Mouse (Mus musculus): ENCODE data around the gene Shc2.

The Shc2 gene

GRCm38 (mm10) chr10:79668771-79669575 is 31.3 kb upstream of the Shc2 start, which contains the start of gene Tpgs1:
Tpgs1 (plus strand) TSS chr10:79669369.
- DNase-seq (ENCODE audit: extremely low read depth, low read depth) = peak; percentile 90

GRCm38 (mm10) chr10:79668076-79668475 is 30.4 kb upstream of the Shc2 start:
- DNase-seq (ENCODE audit: extremely low read depth, low read depth) = no peak

- no peak for DNase-seq (ENCODE audit: extremely low read depth, low read depth)
Observed at GRCm38 (mm10) chr10:79666493-79666892, 28.8 kb upstream of the Shc2 start.

DNA sequence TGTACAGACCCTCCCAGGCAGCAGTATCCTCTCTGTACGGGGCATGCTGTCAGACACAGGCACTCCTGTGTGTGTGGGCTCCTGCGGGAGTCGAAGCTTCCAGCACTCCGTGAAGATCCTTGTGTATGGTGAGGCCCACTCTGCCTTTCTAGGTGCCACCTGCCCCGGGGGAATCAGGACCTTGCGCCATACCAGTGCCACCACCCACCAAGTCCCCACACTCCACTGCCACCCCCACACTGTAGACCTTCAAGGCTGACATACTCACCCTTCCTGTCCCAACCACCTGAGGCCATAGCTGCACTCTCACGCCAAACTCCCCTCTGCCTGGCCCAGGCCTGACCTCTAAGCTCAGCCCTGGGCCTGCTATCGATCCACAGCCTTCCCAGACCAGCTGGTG is 27.3 kb upstream of the Shc2 start:
- no peak for DNase-seq (ENCODE audit: extremely low read depth, low read depth)

DNA sequence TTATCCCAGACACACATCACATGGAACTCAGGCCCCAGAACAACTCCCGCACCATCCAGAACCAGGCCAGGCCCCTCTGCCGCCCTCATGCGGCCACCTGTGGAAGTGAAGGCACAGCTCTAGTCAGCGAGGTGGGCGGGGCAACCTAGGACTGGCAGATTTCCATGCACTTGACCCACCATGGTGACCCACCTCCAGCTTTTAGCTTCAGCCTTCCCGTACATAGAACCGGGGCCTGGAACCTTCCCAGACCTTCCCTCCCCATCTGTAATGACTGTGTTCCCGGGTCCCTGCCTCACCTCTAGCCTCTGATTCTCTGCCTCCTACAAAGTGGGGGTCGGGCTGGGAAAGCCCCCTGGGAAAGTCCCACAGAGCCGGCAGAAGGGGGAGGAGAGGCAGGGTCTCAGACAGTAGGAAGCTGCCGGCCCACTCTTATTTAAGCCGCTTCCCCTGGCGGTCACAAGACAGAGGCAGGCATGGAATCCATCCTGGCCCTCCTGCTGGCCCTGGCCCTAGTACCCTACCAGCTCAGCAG is 26.5 kb upstream of the Shc2 start, which contains the start of gene Madcam1:
Gene Madcam1 (plus strand): TSS at position 429 of the 535 bp plus-strand sequence.
- no peak for DNase-seq (ENCODE audit: extremely low read depth, low read depth)

- no peak for DNase-seq (ENCODE audit: extremely low read depth, low read depth)
Observed at GRCm38 (mm10) chr10:79661861-79662260, 24.1 kb upstream of the Shc2 start.

- no peak for DNase-seq (ENCODE audit: extremely low read depth, low read depth)
Observed at GRCm38 (mm10) chr10:79660298-79660697, 22.6 kb upstream of the Shc2 start.

DNA sequence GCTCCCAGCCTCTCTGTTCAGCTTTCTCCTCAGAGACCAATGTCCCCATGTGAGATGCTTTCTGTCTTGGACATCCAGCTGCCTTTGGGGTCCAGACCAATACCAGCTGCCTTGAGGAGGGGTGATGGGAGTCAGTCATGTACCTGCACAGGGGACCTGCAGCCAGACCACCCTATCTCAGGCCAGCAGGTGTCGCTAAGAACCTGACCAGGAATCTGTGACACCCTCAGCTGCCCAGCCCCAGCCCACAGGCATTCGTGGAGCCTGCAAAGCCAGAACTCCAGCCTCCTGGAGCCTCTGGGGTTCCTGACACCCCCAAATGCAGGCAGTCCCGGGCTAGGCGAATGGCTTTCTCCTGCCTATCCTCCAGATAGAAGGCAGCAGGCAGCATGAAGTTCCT is 21.1 kb upstream of the Shc2 start:
- no peak for DNase-seq (ENCODE audit: extremely low read depth, low read depth)

DNA sequence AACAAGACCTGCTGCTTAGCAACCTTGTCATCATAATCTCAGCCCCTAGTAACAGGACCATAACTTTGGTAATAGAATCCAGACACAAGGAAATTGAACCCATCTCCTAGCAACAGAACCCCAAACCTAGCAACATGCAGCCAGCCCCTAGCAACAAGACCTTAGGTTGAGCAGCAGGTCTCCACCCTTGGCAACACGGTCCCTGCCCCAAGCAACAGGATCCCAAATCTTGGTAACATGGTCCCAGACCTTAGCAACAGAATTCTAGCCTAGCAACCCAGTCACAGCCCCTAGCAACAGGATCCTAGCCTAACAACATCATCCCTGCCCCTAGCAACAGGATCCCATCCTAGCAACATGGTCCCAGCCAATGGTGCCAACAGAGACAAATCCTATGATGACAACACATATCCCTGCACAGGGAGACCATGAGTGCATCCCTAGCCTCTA is 17.3 kb upstream of the Shc2 start:
- DNase-seq (ENCODE audit: extremely low read depth, low read depth) = no peak

- DNase-seq (ENCODE audit: extremely low read depth, low read depth) = no peak
Observed at GRCm38 (mm10) chr10:79652789-79653188, 15.1 kb upstream of the Shc2 start.

DNA sequence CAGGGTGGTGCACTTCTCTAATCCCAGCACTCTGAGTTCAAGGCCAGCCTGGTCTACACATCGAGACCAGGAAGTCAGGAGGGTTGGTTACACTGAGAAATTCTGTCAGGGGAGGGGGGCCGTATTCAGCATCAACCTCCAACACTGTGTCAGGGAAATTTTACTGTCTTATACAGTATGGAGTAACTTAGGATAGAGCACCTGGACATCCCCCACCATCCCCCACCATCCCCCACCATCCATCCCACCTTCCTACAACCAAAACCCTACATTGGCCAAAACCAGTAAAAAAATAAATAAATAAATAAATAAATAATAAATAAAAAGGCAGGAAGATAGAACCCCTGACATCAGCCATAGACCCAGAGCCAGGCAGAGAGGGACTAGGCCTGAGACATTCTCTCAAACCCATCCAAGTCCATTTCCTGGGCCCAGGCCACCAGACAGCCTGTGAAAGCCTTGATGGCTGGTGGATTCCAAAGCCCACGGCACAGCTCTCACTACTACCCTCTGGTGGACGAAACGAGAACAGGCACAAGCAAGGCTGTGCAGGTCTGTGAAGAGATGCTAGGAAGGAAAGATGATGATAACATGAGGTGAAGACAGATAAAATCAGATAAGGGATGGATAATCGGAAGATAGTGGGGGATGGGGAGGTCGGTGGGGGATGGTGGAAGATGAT is 11.5 kb upstream of the Shc2 start:
- DNase-seq (ENCODE audit: extremely low read depth, low read depth) = no peak

GRCm38 (mm10) chr10:79645711-79646110 is 8.0 kb upstream of the Shc2 start, which contains the start of gene Odf3l2:
Odf3l2 (minus strand) TSS chr10:79645738.
- no peak for DNase-seq (ENCODE audit: extremely low read depth, low read depth)

- no peak for DNase-seq (ENCODE audit: extremely low read depth, low read depth)
Observed at GRCm38 (mm10) chr10:79638486-79639204, 927 bp upstream of the Shc2 start.

DNA sequence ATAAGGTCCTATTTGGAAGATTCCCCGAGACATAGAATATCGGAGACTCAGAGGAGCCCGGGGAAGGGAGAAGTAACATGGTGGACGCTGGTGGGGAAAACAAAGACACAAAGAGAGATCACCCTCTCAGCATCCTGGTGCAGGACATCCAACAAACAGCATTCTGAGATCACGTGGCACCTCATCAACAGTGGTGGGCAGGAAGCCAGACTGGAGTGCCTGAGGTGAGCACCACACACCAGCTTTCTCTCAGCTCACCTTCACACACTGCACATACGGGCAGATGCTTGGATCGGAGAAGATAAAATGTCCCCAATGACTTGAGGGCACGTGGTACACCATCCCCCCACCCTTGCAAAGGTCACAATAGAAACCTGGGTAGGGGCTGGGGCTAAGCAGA is 1.4 kb downstream of the Shc2 start:
- DNase-seq (ENCODE audit: extremely low read depth, low read depth) = no peak

DNA sequence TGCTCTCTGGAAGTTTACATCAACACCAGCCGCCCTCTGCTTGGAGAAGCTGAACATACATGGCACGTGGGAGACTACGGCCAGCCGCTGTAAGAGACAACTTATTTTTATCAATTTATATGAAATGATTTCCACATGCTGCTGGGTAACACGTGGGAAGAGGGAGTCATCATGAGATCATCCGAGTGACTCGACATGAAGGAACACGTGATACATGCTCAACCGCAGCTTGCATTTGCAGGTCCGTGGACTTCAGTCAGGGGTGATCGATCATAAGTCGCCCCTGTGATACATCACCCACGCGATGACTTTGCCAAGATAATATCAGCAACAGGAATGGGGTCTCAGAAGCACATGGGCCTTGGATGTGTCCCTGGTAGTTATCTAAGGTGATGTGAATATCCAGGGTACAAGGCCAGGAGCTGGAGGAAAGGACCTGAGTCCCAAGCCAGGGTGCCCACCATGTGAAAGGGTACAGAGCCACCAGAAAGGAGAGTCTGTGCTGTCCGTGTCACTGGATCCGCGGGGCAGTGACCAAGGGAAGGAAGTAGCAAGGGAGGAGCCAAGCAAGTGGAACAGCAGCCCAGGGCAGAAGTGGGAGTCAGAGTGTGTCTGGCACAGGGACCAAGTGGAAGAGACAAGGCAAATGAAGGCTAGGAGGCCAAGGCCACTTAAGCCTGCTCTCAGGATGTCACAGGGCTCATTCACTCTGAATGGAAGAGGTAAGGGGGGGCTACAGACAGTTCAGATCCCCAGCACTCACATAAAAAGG is 4.5 kb downstream of the Shc2 start:
- no peak for DNase-seq (ENCODE audit: extremely low read depth, low read depth)

- DNase-seq (ENCODE audit: extremely low read depth, low read depth) = no peak
Observed at GRCm38 (mm10) chr10:79631432-79631831, 6.3 kb downstream of the Shc2 start.

GRCm38 (mm10) chr10:79628377-79628776 is 9.3 kb downstream of the Shc2 start:
- DNase-seq (ENCODE audit: extremely low read depth, low read depth) = no peak

GRCm38 (mm10) chr10:79626156-79626555 is 11.6 kb downstream of the Shc2 start:
- DNase-seq (ENCODE audit: extremely low read depth, low read depth) = no peak

DNA sequence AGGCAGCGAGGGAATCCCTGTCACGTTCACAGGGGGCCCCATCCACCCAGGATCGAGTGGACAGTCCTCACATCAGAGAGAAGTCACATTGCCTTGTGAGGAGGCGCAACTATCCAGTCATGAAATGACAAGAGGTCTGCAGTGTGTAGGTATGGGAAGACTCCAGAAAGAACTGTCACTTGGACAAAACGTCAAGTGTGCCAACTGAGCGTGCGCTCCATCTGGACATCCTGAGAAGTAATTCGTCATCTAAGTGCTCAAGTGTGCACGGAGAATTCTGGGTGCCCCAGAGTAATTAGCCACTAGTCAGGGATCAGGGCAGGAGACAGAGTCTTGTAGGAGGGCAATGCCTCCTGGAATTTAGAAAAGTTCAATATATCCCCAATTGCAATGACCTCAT is 12.3 kb downstream of the Shc2 start:
- DNase-seq (ENCODE audit: extremely low read depth, low read depth) = no peak

DNA sequence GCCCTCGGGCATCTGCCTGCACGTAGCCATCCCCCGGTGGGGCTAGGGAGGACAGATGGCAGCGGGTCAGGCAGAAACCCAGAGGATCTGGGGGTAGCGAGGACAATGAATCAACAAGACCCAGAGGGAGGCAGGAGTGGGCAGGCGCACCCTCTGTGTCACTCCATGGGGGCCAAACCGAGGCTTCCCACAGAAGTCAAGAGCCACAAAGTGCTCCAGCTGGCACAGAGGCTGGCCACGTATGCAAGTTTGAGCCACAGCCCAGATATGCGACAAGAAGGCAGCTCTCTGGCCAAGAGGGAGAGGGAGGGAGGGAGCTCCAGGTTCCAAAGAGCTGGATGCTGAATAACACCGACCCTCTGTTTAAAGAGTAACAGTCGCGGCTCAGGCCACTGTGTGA is 13.8 kb downstream of the Shc2 start:
- DNase-seq (ENCODE audit: extremely low read depth, low read depth) = no peak

DNA sequence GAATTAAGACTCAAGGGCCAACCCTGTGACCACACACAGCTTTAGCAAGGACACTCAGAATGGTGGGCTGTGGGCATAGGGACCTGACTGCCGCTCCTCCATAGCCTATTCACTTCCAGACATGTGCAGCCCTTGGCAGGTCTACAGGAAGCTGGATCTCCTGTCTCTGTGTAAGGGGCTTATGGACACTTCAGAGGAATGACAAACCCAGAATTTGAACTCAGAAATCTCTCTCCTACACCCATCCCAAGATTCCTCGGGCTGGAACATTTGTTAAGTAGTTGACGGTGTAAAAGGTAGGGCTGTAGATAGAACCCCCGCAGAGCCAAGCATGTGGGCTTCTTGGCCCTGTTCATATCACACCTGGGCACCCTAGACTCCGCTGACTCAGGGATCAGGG is 21.3 kb downstream of the Shc2 start:
- no peak for DNase-seq (ENCODE audit: extremely low read depth, low read depth)

All from MEL-GATA-1-ER (cell line).